Mouse (Mus musculus) megakaryocyte progenitor cell, adult 5-6 weeks (primary cell): ENCODE results near the gene Spata3. TPM values are rescaled to one million over a fixed set of nuclear protein-coding genes. Genes with fewer than 3 reads are reported as not detected.

Experiments
- total RNA-seq, 2 experiments: library from RNA; stranded (forward) in 1 of 2; stranded (reverse) in 1 of 2; fragments of 157-497, 149-512 nt in 1 of 2; fragments of 200-1000 nt in 1 of 2; gene quantifications; 2 replicates each; pipeline versions ENCODE4 v1.2.3 to v1.2.4; 2015 to 2017

The Spata3 gene
- total RNA-seq, 2 experiments from 2014 or later: not detected

Other genes with a start within 250 kb of the Spata3 start
- gene A630001G21Rik, start 238.2 kb upstream of the Spata3 start, total RNA-seq (2015): 81.4 and 86.3 TPM in 2 replicates
- gene A630001G21Rik, start 238.2 kb upstream of the Spata3 start, total RNA-seq (2017): 57.5 and 65.8 TPM in 2 replicates
- gene Cab39, start 223.4 kb upstream of the Spata3 start, total RNA-seq (2015): 83.1 and 84.9 TPM in 2 replicates
- 122 and 126 TPM in 2 replicates for gene Cab39, start 223.4 kb upstream of the Spata3 start, total RNA-seq (2017)
- gene Itm2c, start 122.5 kb upstream of the Spata3 start, total RNA-seq (2015): 28.7 and 33.0 TPM in 2 replicates
- gene Itm2c, start 122.5 kb upstream of the Spata3 start, total RNA-seq (2017): 71.1 and 71.3 TPM in 2 replicates
- 0.07 TPM in 1 of 2 replicates, not detected in the other for gene 4933407L21Rik, start 88.3 kb upstream of the Spata3 start, total RNA-seq (2015)
- gene 4933407L21Rik, start 88.3 kb upstream of the Spata3 start, total RNA-seq (2017): not detected in 2 replicates
- not detected in 2 replicates for gene Gpr55, start 55.8 kb upstream of the Spata3 start, total RNA-seq (2015)
- not detected in 2 replicates for gene Gpr55, start 55.8 kb upstream of the Spata3 start, total RNA-seq (2017)
- not detected in 2 replicates for gene 2810459M11Rik, start 29.0 kb downstream of the Spata3 start, total RNA-seq (2015)
- gene 2810459M11Rik, start 29.0 kb downstream of the Spata3 start, total RNA-seq (2017): not detected in 2 replicates
- gene Psmd1, start 47.6 kb downstream of the Spata3 start, total RNA-seq (2015): 94.8 and 129 TPM in 2 replicates
- 156 and 166 TPM in 2 replicates for gene Psmd1, start 47.6 kb downstream of the Spata3 start, total RNA-seq (2017)
- not detected in 2 replicates for gene Htr2b, start 95.2 kb downstream of the Spata3 start, total RNA-seq (2015)
- gene Htr2b, start 95.2 kb downstream of the Spata3 start, total RNA-seq (2017): not detected in 2 replicates
- gene Gm21972, start 116.8 kb downstream of the Spata3 start, total RNA-seq (2015): 4.0 and 10.6 TPM in 2 replicates
- 9.4 TPM in 1 of 2 replicates, not detected in the other for gene Gm21972, start 116.8 kb downstream of the Spata3 start, total RNA-seq (2017)
- 3.2 and 5.0 TPM in 2 replicates for gene Armc9, start 138.0 kb downstream of the Spata3 start, total RNA-seq (2015)
- gene Armc9, start 138.0 kb downstream of the Spata3 start, total RNA-seq (2017): 5.8 and 11.5 TPM in 2 replicates